Mouse (Mus musculus) thymus, adult 18-20 months (tissue): ENCODE results near the gene Sh3bp5.

Experiments
- DNase-seq, 2 experiments: peaks; one replicate each; pipeline ENCODE4 v3.0.0; 2022; ENCODE audit warnings: mixed read lengths in 2 of 2

Sh3bp5 gene

DNA sequence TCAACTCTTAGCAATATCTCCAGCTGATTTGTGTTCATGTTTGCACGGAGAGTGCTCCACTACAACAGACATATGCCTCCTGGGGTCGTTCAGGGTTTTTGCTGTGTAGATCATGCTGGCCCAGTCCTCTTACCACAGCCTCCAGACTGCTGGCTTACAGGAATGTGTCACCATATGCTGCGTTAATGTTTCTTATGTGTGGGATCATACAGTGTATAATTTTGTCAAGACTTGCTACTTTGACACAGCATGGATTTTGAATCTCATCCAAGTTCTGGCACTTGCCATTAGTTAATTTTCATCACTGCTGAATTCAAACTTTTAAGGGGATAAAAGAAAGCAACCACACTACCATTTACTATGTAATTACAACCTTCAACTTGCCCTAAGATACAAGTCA is 100.1 kb downstream of the Sh3bp5 start:
- no peak for DNase-seq

DNA sequence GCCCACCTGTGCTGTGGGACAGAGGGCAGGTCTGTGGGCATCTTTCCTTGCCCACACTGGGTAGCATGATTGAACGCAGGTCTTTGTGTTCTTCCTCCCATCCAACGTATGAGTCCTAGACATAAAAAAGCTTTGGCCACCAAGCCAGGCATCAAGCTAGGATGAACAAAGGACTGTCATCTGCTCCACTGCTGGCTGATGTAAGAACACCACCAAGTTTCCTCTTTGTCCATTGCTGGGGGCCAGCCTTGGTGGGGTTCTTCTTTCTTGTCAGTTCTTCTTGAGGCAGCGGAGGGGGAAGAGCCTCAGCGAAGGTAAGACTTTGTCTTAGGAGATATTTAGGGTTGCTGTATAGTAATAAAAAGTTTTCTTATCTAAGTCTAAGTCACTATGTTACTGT is 104.9 kb downstream of the Sh3bp5 start:
- DNase-seq, result no peak

DNA sequence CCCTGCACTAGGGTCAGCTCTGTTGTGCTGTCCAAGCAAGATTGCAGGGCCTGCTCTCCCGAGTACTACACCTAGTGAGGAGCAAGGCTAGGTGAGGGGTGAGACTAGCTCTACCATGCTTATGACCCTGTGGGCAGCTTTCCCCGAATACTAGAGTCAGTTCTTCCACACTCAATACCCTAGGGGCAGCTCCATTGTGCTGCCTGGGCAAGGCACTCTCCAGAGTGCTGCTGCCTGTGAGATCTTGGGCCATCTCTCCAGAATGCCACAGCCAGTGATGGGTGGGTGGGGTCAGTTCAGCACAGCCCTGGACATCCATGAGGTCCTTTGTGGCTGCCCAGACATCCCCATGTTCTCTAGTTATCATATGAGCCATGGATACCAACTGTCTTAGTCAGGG is 106.1 kb downstream of the Sh3bp5 start:
- DNase-seq, result no peak

DNA sequence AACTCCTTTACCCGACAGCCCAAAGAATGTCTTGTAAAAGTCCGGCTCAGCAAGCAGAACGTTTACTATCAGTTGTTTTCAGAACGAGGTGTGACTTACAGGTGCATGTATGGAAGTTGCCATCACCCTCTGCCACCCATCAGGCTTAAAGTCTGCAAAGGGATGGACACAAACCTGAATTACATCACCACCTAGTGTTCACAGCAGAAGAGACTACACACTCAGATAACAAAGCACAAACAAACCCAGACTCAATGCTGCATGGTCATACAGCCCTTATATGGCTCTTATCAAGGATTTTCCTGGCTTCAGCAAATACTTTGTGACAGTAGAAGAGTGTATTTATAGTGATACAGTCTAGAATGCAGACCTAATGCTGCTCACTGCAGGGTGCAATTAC is 108.2 kb downstream of the Sh3bp5 start:
- no peak for DNase-seq

DNA sequence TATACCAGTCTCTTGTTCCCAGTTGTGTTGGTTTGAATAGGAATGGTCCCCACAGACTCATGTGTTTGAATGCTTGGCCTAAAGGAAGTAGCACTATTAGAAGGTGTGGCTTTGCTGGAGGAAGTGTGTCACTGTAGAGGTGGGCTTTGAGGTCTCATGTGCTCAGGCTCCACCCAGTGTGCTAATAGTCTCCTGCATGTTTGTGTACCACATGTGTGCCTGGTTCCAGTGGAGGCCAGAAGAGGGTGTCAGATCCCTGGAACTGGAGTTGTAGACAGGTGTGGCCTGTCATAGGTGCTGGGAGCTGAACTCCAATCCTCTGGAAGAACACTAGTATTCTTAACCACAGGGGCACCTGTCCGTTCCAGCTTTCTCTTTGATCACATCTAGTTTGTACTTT is 108.7 kb downstream of the Sh3bp5 start:
- no peak for DNase-seq

DNA sequence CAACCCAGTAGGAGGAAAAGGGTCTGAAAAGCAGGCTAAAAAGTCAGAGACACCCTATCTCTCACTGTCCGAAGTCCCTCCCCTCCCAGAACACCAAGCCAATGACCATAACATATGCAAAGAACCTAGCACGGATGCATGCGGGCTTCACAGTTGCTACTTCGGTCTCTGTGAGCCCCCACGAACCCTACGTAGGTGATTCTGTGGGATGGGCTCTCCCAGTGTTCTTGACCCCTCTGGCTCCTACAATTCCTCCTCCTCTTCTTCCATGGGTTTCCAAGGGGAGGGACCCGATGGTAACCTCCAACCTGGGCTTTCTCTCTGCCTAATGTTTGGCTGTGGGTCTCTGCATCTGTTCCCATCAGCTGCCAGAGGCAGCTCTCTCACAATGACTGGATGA is 109.1 kb downstream of the Sh3bp5 start:
- no peak for DNase-seq

DNA sequence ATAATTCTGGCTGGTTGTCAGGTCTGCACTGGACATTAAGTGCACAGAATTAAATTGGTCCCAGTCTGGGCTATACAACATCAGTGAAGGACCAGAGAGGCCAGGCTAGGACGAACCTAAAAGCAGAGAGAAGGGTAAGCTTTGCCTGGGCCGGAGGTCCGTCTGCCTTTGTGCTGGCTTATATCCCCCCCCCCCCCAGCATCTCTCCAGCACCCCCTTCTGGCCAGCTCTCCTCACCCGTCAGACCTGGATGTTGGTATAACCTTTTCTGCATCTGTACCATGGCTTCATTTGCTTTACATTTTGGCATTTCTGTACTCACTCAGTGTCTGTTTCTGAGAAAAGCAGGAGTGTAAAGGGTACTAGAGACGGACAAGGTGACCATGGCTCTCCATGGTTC is 110.3 kb downstream of the Sh3bp5 start:
- DNase-seq, result peak in 1 of 2 experiments; percentile 3

DNA sequence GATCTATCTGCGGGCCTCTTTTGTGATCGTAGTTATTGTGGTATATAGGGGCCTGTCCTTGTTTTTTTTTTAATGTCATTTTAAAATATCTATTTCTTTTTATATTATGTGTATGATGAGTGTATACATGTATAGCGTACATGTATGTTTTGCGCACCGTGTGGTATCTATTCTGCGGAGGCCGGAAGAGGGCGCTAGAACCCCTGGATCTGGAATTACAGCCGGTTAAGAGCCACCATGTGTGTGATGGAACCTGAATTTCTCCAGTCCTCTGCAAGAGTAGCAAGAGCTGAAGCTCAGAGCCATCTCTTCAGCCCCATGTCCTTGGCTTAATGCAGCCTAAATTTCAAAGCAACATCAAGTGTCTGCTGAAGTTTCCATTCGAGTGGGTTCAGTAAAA is 111.0 kb downstream of the Sh3bp5 start:
- peak in 1 of 2 experiments; percentile 0 for DNase-seq

DNA sequence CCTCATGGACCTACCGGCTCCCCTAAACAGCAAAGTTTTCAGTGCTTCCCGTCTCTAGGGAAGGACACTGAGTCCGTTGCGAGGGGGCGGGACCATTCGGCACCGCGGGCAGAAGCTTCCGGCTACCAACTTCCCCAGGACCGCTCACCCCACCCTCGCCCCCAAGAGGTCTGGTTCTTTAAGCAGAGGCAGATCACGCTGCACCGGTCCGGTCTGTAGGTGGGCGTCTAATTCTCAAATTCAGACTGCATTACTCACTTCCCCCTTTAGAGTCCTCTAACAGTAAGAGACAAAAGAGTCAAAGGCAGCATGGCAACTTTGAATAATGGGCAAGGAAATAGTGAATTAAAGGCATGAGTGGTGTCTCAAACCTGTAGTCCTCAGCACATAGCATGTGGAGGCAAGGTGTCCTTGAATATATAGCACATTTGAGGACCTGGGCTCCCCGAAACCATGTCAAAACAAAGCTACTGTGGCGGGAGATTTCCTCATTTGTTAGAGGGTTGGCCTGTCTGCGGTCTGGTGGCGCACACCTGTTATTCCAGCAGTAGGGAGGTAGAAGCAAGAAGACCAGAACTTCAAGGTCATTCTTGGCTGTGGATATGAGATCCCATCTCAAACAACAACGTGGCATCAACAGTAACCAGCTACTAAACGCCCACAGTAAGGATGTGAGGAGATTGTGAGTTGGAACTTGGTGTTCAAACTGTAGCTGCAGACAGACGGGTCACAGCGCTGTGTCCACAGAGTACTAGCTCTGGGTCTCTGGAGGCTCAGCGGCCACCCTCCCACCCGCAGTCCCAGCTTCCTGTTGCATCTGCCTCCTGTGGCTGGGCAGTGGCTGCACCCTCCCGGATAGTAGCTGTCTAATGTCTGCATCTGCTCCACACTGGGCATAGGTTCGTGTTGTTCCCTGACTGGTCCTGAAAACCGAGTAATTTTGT is 111.8 kb downstream of the Sh3bp5 start, which contains the start of gene Dnah1:
Gene Dnah1 (minus strand): TSS at position 48 of the 944 bp plus-strand sequence.
- DNase-seq, result peak; percentile 31 to 46

DNA sequence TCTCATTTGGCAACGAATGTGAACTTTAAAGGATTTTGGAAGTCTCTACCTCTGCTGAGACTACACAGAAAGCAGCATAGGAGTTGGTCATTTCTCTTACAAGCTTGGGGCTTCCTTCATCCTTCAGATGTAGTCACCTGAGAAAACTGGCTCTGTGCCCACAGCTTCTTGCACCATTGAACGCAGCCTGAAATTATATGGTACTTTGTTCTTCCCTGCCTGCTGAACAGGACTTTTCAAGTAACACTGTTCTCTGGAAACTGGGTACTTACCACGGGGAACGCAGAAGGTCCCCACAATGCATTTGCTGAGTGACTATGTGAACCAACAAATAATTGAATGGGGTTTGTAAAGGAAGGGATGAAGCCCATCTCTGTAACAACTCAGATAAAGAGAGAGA is 112.7 kb downstream of the Sh3bp5 start:
- no peak for DNase-seq

DNA sequence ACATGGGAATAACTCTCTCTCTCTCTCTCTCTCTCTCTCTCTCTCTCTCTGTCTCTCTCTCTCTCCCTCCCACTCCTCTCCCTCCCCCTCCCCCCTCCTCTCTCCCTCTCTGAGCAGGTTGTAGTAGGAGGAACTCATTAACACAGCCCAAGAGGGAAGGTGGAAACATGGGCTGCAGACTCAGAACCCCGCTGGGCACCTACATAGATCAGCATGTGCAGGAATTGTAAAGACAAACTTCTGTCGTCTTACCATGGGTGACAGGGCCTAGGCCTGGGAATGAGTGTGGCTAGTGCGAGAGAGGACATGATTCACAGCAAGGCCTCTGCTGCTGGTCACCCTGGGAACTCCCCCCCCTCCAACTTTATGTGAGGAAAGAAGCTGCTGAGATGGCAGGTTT is 113.7 kb downstream of the Sh3bp5 start:
- no peak for DNase-seq

DNA sequence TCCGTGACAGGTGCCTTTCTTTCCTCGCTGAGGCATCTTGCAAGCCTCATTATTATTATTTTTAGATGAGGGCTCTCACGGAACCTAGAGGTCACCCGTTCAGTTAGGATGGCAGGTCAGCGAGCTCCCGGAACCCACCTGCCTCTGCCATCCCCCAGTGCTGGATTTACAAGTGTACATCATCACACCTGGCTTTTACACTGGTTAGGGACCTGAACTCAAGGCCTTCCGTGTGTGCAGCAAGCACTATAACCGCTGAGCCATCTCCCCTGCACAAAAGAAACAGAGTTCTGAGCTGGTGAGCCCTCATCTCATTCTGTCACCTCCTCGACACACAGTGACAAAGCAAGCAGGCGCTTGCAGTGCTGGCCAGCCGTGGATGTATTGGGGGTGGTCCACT is 114.7 kb downstream of the Sh3bp5 start:
- no peak for DNase-seq

DNA sequence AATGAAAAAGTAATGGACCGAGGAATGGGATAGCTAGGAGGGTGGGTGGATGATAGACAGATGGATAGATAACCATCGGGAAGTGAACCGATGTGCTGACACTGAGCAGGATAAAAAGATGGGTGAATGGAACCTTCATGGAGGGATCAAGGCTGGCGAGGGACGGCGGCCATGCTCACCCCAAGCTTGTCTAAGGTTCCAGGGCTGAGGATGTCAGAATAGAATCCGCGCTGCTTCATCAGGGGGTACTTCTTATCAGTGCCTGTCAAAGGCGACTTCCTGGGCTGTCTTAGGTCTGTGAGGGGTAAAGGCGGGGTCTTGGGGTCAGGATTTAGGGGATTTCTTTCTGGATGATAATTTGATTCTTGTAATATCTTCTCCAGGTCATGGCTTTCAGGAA is 116.3 kb downstream of the Sh3bp5 start:
- no peak for DNase-seq

DNA sequence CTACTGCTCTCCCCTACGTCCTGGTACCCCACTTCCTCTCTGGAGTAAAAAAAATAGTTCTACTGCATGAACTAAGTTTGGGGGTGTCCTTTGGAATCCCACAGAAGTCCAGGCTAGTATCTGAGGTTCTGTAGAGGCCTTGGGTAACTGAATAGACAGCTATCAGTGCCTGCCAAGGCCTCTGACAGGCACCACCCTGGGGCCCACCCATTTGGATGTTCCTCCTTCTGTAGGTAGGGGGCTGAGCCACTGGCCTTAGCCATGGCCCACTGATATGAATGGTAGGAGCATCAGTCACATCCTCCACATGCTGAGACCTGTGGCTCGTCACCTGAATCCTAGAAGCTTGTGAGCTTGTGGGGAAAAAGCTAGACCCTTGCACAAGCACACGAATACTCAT is 118.1 kb downstream of the Sh3bp5 start:
- DNase-seq, result no peak

DNA sequence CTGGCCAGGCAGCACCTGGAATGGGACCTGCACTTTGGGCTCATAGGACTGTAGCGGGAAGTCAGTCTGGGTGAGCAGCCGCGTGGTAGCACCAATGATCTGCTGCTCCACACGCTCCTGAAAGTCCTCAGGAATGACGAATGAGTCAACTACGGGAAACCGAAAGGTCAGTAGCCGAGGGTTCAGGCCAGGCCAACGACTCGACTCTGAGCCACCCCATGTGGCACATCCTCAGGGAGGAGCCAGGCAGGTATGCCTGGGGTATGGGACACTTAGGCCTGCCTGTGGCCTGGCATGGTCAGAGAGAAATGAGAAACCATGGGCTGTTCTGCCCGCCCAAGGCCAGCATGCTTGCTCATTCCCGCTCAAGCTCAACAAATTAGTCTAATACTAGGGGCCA is 119.3 kb downstream of the Sh3bp5 start:
- DNase-seq, result no peak

DNA sequence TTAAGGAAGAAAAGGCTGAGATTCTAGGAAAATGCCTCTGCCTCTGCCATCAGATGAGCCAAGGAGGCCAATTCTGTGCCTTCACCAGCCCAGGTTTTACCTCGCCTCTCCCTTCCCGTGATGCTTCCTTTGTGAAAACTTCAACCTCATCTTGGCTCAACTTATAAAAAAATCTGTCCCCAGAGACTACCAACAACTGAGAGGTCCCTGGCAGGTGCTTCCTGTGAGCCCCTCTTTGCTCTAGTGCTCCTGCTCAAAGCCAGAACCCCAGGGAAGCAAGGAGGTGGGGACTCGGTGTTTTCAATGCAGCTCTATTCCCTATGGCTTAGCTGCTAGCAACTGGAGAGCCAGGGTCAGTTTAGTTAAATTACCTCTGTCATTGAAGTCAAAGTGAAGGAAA is 122.7 kb downstream of the Sh3bp5 start:
- DNase-seq, result no peak
